Mouse (Mus musculus): Measurements from ENCODE around the gene Snx12.

DNA sequence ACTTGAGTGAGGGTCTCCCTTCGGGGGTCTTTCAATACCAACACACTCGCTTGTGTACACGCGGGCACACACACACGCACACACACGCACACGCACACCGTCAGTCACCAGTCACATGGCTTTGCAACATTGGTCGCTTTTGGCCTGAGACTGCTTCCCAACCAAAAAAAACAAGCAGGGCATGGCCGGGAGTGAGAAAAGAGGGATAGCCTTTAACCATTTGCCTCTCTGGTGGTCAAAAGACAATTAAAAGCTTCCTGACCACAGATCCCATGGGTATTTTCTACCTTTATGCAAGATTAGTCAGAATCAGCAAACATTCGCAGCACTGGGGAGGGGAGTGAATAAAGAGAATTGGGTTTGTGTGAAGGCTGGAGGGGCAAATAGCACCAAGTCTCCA is 136.4 kb downstream of the Snx12 start, which contains the start of gene Slc7a3:
- TF ChIP-seq CTCF (IDR thresholded peaks at IDR 0.05) (no peak), EP300 (IDR thresholded peaks at IDR 0.05) (no peak)

Data from lung, postnatal 0 days (tissue).